Mouse (Mus musculus) neural tube, embryonic 11.5 days (tissue): ENCODE measurements around the gene Unc13d. TPM values are rescaled to one million over a fixed set of nuclear protein-coding genes. Genes with fewer than 3 reads are reported as not detected.

Experiments used
- ATAC-seq: fragments of 200-750 bp; cut with Nextera tagmentation; 2 replicates; pipeline ENCODE4 v1.8.0; 2017; ENCODE audit warnings: moderate number of reproducible peaks, mild to moderate bottlenecking, moderate TSS enrichment, moderate library complexity; ENCODE audit not compliant: insufficient read depth, low FRiP score, low TSS enrichment
- DNase-seq: peaks from one replicate; pipeline ENCODE4 v3.0.0-alpha.2; 2015; ENCODE audit warnings: low spot score
- H3K27ac ChIP-seq: fragments of 300-500 bp; sonication (generic); 2 replicates; pipeline ENCODE4 v1.5.1; 2014; ENCODE audit warnings: low read depth, mild to moderate bottlenecking, low read length
- H3K27me3 ChIP-seq: fragments of 300-500 bp; sonication (generic); 2 replicates; pipeline ENCODE4 v1.6.1; 2014; ENCODE audit warnings: mild to moderate bottlenecking, low read length, mixed read lengths; ENCODE audit not compliant: control insufficient read depth, insufficient read depth
- H3K36me3 ChIP-seq: fragments of 300-500 bp; sonication (generic); 2 replicates; pipeline ENCODE4 v1.6.1; 2014; ENCODE audit warnings: mild to moderate bottlenecking, low read length, moderate library complexity, mixed read lengths; ENCODE audit not compliant: control insufficient read depth, insufficient read depth
- H3K4me1 ChIP-seq: fragments of 300-500 bp; sonication (generic); 2 replicates; pipeline ENCODE4 v1.6.1; 2014; ENCODE audit warnings: low read length, mixed read lengths; ENCODE audit not compliant: control insufficient read depth, insufficient read depth
- H3K4me2 ChIP-seq: fragments of 300-500 bp; sonication (generic); 2 replicates; pipeline ENCODE4 v1.6.1; 2014; ENCODE audit warnings: low read depth, mild to moderate bottlenecking, moderate library complexity
- H3K4me3 ChIP-seq: fragments of 300-500 bp; sonication (generic); 2 replicates; pipeline ENCODE4 v1.5.1; 2014; ENCODE audit warnings: low read depth, low read length
- H3K9ac ChIP-seq: fragments of 300-500 bp; sonication (generic); 2 replicates; pipeline ENCODE4 v1.6.1; 2014; ENCODE audit warnings: mild to moderate bottlenecking, low read length
- H3K9me3 ChIP-seq: fragments of 300-500 bp; sonication (generic); 2 replicates; pipeline ENCODE4 v1.6.1; 2016; ENCODE audit warnings: low read length; ENCODE audit not compliant: control insufficient read depth
- WGBS: fragments of 180-500 bp; shearing (Covaris S2); extraction: QIAGEN DNeasy Blood & Tissue Kit; methylation state at CpG from one replicate; pipeline ENCODE4 v1.1.7; 2014; 5-methylcytosine and 5-hydroxymethylcytosine counted together
- polyA plus RNA-seq: library from polyadenylated mRNA; unstranded; fragments of >200 nt; fragmentation: Nextera tagmentation; extraction: Ambion mirVana; gene quantifications from 2 replicates; pipeline ENCODE4 v1.2.1, GENCODE M21; 2014

Unc13d gene
- polyA plus RNA-seq, 1 experiment from 2014 or later = 1.3 TPM

DNA sequence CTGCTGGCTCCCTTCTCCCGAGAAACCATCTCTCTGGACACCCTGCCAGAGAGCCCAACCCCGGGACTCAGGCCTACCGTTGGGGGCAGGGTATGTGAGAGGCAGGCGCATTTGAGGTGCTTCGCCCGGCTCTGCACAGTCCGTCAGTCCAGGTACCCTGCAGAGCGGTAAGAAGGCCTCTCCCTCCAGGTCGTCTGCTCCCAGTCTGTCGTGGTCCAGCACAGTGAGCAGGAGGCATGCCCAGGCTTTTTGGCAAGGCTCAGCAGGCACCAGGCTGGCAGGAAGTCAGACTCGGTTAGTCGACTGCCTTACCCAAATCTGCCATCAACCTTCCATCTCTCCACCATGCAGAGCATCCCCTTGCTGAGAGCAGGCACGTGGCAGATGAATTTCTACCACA lies 14.2 kb downstream of the Unc13d start:
- Histone ChIP-seq H3K9me3 (no peaks in the 10 kb centered on the region), H3K36me3 (peaks cover 13% of the 10 kb centered on the region), H3K27me3 (no peaks in the 10 kb centered on the region), H3K9ac (no peak overlapping the region; the same call in 1 of the 2 replicates), H3K4me2 (no peak overlapping the region), H3K27ac (no peak overlapping the region), H3K4me3 (no peak overlapping the region), H3K4me1 (no peaks in the 10 kb centered on the region)
- WGBS = 71% methylated on average over 12 of the region's 13 CpGs
- DNase-seq (no peak), ATAC-seq (no peak)

- Histone ChIP-seq H3K27me3 (no peaks in the 10 kb centered on the region), H3K9ac (no peak overlapping the region), H3K36me3 (peaks cover 21% of the 10 kb centered on the region), H3K4me2 (no peak overlapping the region), H3K4me1 (no peaks in the 10 kb centered on the region), H3K27ac (no peak overlapping the region), H3K4me3 (no peak overlapping the region), H3K9me3 (no peaks in the 10 kb centered on the region)
- no peak for DNase-seq
- ATAC-seq = no peak
- 66% methylated on average over 8 of the region's 8 CpGs for WGBS
These were observed 15.2 kb downstream of the Unc13d start for GRCm38 (mm10) chr11:116062521-116062920.

- WGBS = 84% methylated on average over 13 of the region's 13 CpGs
- no peak for DNase-seq
- no peak for ATAC-seq
- Histone ChIP-seq H3K4me1 (no peaks in the 10 kb centered on the region), H3K4me2 (no peak overlapping the region), H3K9me3 (no peaks in the 10 kb centered on the region), H3K4me3 (no peak overlapping the region), H3K27me3 (no peaks in the 10 kb centered on the region), H3K36me3 (peaks cover 28% of the 10 kb centered on the region), H3K27ac (no peak overlapping the region), H3K9ac (no peak overlapping the region)
These were observed 15.9 kb downstream of the Unc13d start for GRCm38 (mm10) chr11:116061641-116062415.

DNA sequence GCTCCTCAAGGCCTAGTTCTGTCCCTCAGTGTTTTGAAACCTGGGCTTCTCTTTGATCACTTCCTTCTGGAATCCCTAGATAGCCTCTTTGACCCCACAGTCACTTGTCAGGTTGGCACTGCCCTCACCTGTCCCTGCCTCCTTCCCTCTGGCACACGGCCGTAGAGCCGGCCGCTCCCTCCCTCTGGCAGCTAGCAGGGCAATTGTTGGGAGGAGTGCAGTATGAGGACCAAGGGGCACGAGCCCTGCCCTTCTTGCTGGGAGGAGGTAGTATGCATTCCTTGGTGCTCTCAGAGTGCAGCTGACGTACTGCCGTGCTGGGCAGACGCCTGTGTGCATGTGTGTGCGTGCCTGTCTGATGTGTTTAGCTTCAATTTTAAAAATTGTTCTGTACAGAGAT lies 17.2 kb downstream of the Unc13d start:
- Histone ChIP-seq H3K4me3 (no peak overlapping the region), H3K27ac (no peak overlapping the region), H3K9me3 (no peaks in the 10 kb centered on the region), H3K36me3 (peaks cover 36% of the 10 kb centered on the region), H3K4me1 (no peaks in the 10 kb centered on the region), H3K4me2 (no peak overlapping the region), H3K9ac (no peak overlapping the region), H3K27me3 (no peaks in the 10 kb centered on the region)
- no peak for ATAC-seq
- no peak for DNase-seq
- WGBS = 92% methylated on average over 9 of the region's 9 CpGs

GRCm38 (mm10) chr11:116059691-116060025 lies 18.1 kb downstream of the Unc13d start:
- 96% methylated on average over 11 of the region's 11 CpGs for WGBS
- H3K36me3 ChIP-seq = peaks cover 45% of the 10 kb centered on the region

GRCm38 (mm10) chr11:116058868-116059690 lies 18.7 kb downstream of the Unc13d start:
- Histone ChIP-seq H3K9ac (no peak overlapping the region), H3K4me1 (no peaks in the 10 kb centered on the region), H3K4me3 (no peak overlapping the region), H3K27ac (no peak overlapping the region), H3K36me3 (peaks cover 47% of the 10 kb centered on the region), H3K27me3 (no peaks in the 10 kb centered on the region), H3K9me3 (no peaks in the 10 kb centered on the region), H3K4me2 (no peak overlapping the region)
- 94% methylated on average over 17 of the region's 17 CpGs for WGBS
- no peak for DNase-seq
- ATAC-seq = no peak

More at GRCm38 (mm10) chr11:116059691-116060025, 18.1 kb downstream of the Unc13d start:
- Histone ChIP-seq H3K4me2 (no peak overlapping the region), H3K4me1 (no peaks in the 10 kb centered on the region), H3K4me3 (no peak overlapping the region), H3K9ac (no peak overlapping the region), H3K9me3 (no peaks in the 10 kb centered on the region), H3K27me3 (no peaks in the 10 kb centered on the region), H3K27ac (no peak overlapping the region)
- ATAC-seq (no peak), DNase-seq (no peak)

DNA sequence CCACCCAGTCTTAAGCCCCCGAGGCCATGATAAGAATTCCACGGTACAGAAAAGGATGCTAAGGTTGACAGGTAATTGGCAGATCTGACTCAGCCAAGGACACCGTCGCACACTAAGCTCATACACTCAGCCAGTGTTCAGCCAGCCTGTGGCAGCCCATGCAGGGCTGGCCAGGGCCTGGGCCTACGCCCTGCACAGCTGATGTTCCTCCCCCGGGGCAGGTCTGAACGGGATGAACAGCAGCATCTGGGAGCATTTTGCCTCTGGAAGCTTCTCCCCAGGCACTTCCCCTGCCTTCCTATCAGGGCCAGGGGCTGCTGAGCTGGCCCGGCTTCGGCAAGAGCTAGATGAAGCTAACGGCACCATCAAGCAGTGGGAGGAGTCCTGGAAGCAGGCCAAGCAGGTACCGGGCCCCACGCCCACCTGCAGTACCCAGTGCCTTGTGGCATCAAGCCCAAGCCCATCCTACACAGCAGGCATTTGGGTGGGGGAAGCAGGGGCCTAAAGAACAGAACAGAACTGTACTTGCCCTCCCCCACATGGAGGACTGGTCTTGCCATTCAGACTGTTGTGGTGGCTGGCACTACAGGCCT lies 19.6 kb downstream of the Unc13d start:
- H3K4me2 ChIP-seq = no peak overlapping the region
- H3K9me3 ChIP-seq = no peaks in the 10 kb centered on the region
- ATAC-seq (no peak), DNase-seq (no peak)
- no peak overlapping the region for H3K9ac ChIP-seq
- H3K36me3 ChIP-seq = peaks cover 53% of the 10 kb centered on the region
- 87% methylated on average over 12 of the region's 12 CpGs for WGBS
- H3K27me3 ChIP-seq = no peaks in the 10 kb centered on the region
- H3K4me1 ChIP-seq = no peaks in the 10 kb centered on the region
- H3K27ac ChIP-seq = no peak overlapping the region
- H3K4me3 ChIP-seq = no peak overlapping the region

DNA sequence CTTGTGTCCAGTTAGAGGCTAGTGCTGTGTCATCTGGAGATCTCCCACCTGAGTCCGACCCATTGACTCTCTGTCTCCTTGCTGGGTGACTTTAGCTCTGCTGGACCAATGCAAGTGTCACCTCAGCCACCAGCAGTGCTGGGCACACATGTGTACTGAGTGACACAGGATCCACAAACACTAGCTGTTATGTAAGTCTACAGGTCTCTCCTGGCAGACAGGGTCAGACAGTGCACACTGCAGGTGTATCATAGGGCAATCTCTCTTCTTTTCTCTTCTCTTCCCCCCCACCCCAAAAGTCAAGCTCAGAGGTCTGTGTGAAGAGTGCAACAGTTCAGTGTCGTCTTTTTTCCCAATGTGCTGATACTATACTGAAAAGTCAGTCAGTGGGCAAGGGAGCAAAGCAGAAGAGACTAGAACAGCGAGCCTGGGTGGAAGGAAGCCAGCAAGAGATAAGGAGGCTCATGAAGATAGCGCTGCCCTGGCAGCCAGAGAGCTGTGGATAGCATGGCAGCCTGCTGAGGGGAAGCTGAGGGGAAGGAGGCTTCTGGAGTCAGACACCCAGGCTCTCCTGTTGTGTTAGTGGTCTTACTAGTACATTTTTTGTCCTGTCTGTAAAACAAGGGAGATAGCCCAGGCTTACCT lies 20.4 kb downstream of the Unc13d start:
- Histone ChIP-seq H3K9ac (no peak overlapping the region), H3K27me3 (no peaks in the 10 kb centered on the region), H3K4me2 (no peak overlapping the region), H3K4me3 (no peak overlapping the region), H3K4me1 (no peaks in the 10 kb centered on the region), H3K9me3 (no peaks in the 10 kb centered on the region), H3K36me3 (peaks cover 59% of the 10 kb centered on the region), H3K27ac (no peak overlapping the region)
- DNase-seq (no peak), ATAC-seq (no peak)
- WGBS = 92% methylated on average over 4 of the region's 4 CpGs
